Mouse (Mus musculus) thymus, adult 2 months (tissue): ENCODE results near the gene Vav3. TPM values are rescaled to one million over a fixed set of nuclear protein-coding genes. Genes with fewer than 3 reads are reported as not detected.
A peak's percentile ranks its signal among the peaks of the same experiment; 100 is the strongest.

Experiments used
- DNase-seq: peaks from one replicate; pipeline ENCODE4 v3.0.0; 2021
- H3K27ac ChIP-seq: fragments of 200-500 bp; 2 replicates; pipeline ENCODE4 v1.5.1; 2012; ENCODE audit warnings: low read length, control low read depth; ENCODE audit not compliant: control insufficient read depth, insufficient read depth
- H3K27me3 ChIP-seq: fragments of 200-500 bp; 2 replicates; pipeline ENCODE4 v1.6.1; 2012; ENCODE audit warnings: mild to moderate bottlenecking, low read length, moderate library complexity, mixed read lengths; ENCODE audit not compliant: control insufficient read depth, insufficient read depth
- H3K36me3 ChIP-seq: fragments of 200-500 bp; 2 replicates; pipeline ENCODE4 v1.6.1; 2012; ENCODE audit warnings: mild to moderate bottlenecking, low read length, moderate library complexity; ENCODE audit not compliant: control insufficient read depth, insufficient read depth
- H3K4me1 ChIP-seq: fragments of 200-500 bp; replicated peaks from 2 replicates; pipeline ENCODE4 v1.6.1; 2012; ENCODE audit warnings: low read length; ENCODE audit not compliant: control insufficient read depth, insufficient read depth
- H3K4me3 ChIP-seq: fragments of 200-500 bp; 2 replicates; pipeline ENCODE4 v1.5.1; 2012; ENCODE audit warnings: mild to moderate bottlenecking, low read length, control low read depth, moderate library complexity; ENCODE audit not compliant: control insufficient read depth, insufficient read depth
- CTCF ChIP-seq: fragments of 200-500 bp; IDR thresholded peaks from 2 replicates; pipeline ENCODE4 v1.5.1; 2012; ENCODE audit warnings: mild to moderate bottlenecking, control low read depth, low read length, moderate library complexity, borderline replicate concordance; ENCODE audit not compliant: control insufficient read depth, poor library complexity, insufficient read depth; ENCODE audit errors: extremely low read depth
- POLR2A ChIP-seq: fragments of 200-500 bp; IDR thresholded peaks from 2 replicates; pipeline ENCODE4 v1.6.1; 2012; ENCODE audit warnings: mild to moderate bottlenecking, low read length, control low read depth, moderate library complexity; ENCODE audit not compliant: control insufficient read depth, poor library complexity, insufficient read depth; ENCODE audit errors: extremely low read depth
- WGBS: fragments of 180-500 bp; shearing (Covaris S2); methylation state at CpG from one replicate; pipeline ENCODE4 v1.1.7; 2018; 5-methylcytosine and 5-hydroxymethylcytosine counted together
- polyA plus RNA-seq: library from polyadenylated mRNA; depleted of rRNA; stranded (reverse); fragments of >200 nt; gene quantifications from 2 replicates; pipeline ENCODE4 v1.2.3, GENCODE M21; 2012

Gene Vav3
- polyA plus RNA-seq, 1 experiment, result 3.1 TPM

- Histone ChIP-seq H3K27ac (no peak overlapping the region), H3K4me3 (no peak overlapping the region), H3K4me1 (no peaks in the 10 kb centered on the region), H3K27me3 (no peaks in the 10 kb centered on the region), H3K36me3 (no peaks in the 10 kb centered on the region)
- no peak for TF ChIP-seq CTCF
- TF ChIP-seq POLR2A, result no peak
- WGBS, result 98% methylated on average over 1 of the region's 1 CpGs
- no peak for DNase-seq
Observed at GRCm38 (mm10) chr3:109509784-109510183, 169.3 kb downstream of the Vav3 start.

GRCm38 (mm10) chr3:109511849-109512248 is 171.4 kb downstream of the Vav3 start:
- Histone ChIP-seq H3K36me3 (no peaks in the 10 kb centered on the region), H3K27me3 (no peaks in the 10 kb centered on the region)
- 95% methylated on average over 1 of the region's 1 CpGs for WGBS

GRCm38 (mm10) chr3:109515479-109515878 is 175.0 kb downstream of the Vav3 start:
- H3K36me3 ChIP-seq, result no peaks in the 10 kb centered on the region
- no peak for DNase-seq
- WGBS, result 90% methylated on average over 3 of the region's 3 CpGs
- no peak overlapping the region for H3K4me3 ChIP-seq
- H3K27ac ChIP-seq, result no peak overlapping the region
- no peaks in the 10 kb centered on the region for H3K27me3 ChIP-seq
- no peak for TF ChIP-seq POLR2A
- TF ChIP-seq CTCF, result no peak
- no peaks in the 10 kb centered on the region for H3K4me1 ChIP-seq

More at GRCm38 (mm10) chr3:109511849-109512248, 171.4 kb downstream of the Vav3 start:
- no peak for DNase-seq
- Histone ChIP-seq H3K4me1 (no peaks in the 10 kb centered on the region), H3K27ac (no peak overlapping the region), H3K4me3 (no peak overlapping the region)
- TF ChIP-seq POLR2A (no peak), CTCF (no peak)

- no peak for DNase-seq
Observed at GRCm38 (mm10) chr3:109516372-109516771, 175.9 kb downstream of the Vav3 start.

GRCm38 (mm10) chr3:109522115-109522514 is 181.7 kb downstream of the Vav3 start:
- H3K36me3 ChIP-seq, result no peaks in the 10 kb centered on the region
- 94% methylated on average over 7 of the region's 7 CpGs for WGBS
- no peak overlapping the region for H3K27ac ChIP-seq

More at GRCm38 (mm10) chr3:109516372-109516771, 175.9 kb downstream of the Vav3 start:
- 99% methylated on average over 10 of the region's 10 CpGs for WGBS
- no peak overlapping the region for H3K27ac ChIP-seq
- TF ChIP-seq CTCF (no peak), POLR2A (no peak)
- H3K27me3 ChIP-seq, result no peaks in the 10 kb centered on the region
- H3K4me1 ChIP-seq, result no peaks in the 10 kb centered on the region
- H3K36me3 ChIP-seq, result no peaks in the 10 kb centered on the region
- H3K4me3 ChIP-seq, result no peak overlapping the region

GRCm38 (mm10) chr3:109525825-109526224 is 185.4 kb downstream of the Vav3 start:
- Histone ChIP-seq H3K36me3 (no peaks in the 10 kb centered on the region), H3K4me1 (no peaks in the 10 kb centered on the region), H3K4me3 (no peak overlapping the region), H3K27me3 (no peaks in the 10 kb centered on the region), H3K27ac (no peak overlapping the region)
- WGBS, result 94% methylated on average over 12 of the region's 12 CpGs
- no peak for TF ChIP-seq POLR2A
- no peak for TF ChIP-seq CTCF
- no peak for DNase-seq

More at GRCm38 (mm10) chr3:109522115-109522514, 181.7 kb downstream of the Vav3 start:
- no peak for DNase-seq
- Histone ChIP-seq H3K4me3 (no peak overlapping the region), H3K4me1 (no peaks in the 10 kb centered on the region), H3K27me3 (no peaks in the 10 kb centered on the region)
- TF ChIP-seq POLR2A, result no peak
- no peak for TF ChIP-seq CTCF

GRCm38 (mm10) chr3:109526246-109526645 is 185.8 kb downstream of the Vav3 start:
- TF ChIP-seq CTCF, result no peak
- TF ChIP-seq POLR2A, result no peak

More at GRCm38 (mm10) chr3:109526246-109526645, 185.8 kb downstream of the Vav3 start:
- Histone ChIP-seq H3K27me3 (no peaks in the 10 kb centered on the region), H3K27ac (no peak overlapping the region), H3K4me1 (no peaks in the 10 kb centered on the region), H3K36me3 (no peaks in the 10 kb centered on the region), H3K4me3 (no peak overlapping the region)
- 22% methylated on average over 4 of the region's 4 CpGs for WGBS
- DNase-seq, result peak; percentile 66
